Mouse (Mus musculus): Measurements from ENCODE around the gene Map7d2.
A peak's percentile ranks its signal among the peaks of the same experiment; 100 is the strongest.
"Not testable (repeated sequence)": the region's sequence is repeated elsewhere in the genome, so short reads cannot be mapped to it uniquely, and the experiment has no call there.

Map7d2 gene

GRCm38 (mm10) chrX:159414130-159414828 is at the start of gene Map7d2:
TSS of gene Map7d2 (plus strand) at chrX:159414572.
- no peak for DNase-seq (ENCODE audit: low read depth)

GRCm38 (mm10) chrX:159371831-159372752 is 42.3 kb upstream of the Map7d2 start, which contains the start of gene Eif1ax:
TSS of gene Eif1ax (plus strand) at chrX:159372178.
- DNase-seq (ENCODE audit: low read depth), result peak; percentile 64

GRCm38 (mm10) chrX:159372753-159373144 is 41.6 kb upstream of the Map7d2 start:
- no peak for DNase-seq (ENCODE audit: low read depth)

- no peak for DNase-seq (ENCODE audit: low read depth)
These were observed 27.3 kb upstream of the Map7d2 start for GRCm38 (mm10) chrX:159387105-159387504.

GRCm38 (mm10) chrX:159388953-159389352 is 25.4 kb upstream of the Map7d2 start:
- no peak for DNase-seq (ENCODE audit: low read depth)

- DNase-seq (ENCODE audit: low read depth), result no peak
These were observed 23.9 kb upstream of the Map7d2 start for GRCm38 (mm10) chrX:159390347-159390962.

- DNase-seq (ENCODE audit: low read depth), result no peak
These were observed 23.1 kb upstream of the Map7d2 start for GRCm38 (mm10) chrX:159391239-159391638.

- DNase-seq (ENCODE audit: low read depth), result peak; percentile 38
These were observed 5.1 kb upstream of the Map7d2 start for GRCm38 (mm10) chrX:159409253-159409652.

- DNase-seq (ENCODE audit: low read depth), result no peak
These were observed 679 bp downstream of the Map7d2 start for GRCm38 (mm10) chrX:159414829-159415673.

- DNase-seq (ENCODE audit: low read depth), result not testable (repeated sequence)
These were observed 16.1 kb downstream of the Map7d2 start for GRCm38 (mm10) chrX:159430507-159430906.

- peak; percentile 20 for DNase-seq (ENCODE audit: low read depth)
These were observed 27.8 kb downstream of the Map7d2 start for GRCm38 (mm10) chrX:159442128-159442527.

- no peak for DNase-seq (ENCODE audit: low read depth)
These were observed 32.8 kb downstream of the Map7d2 start for GRCm38 (mm10) chrX:159447133-159447532.

- no peak for DNase-seq (ENCODE audit: low read depth)
These were observed 44.8 kb downstream of the Map7d2 start for GRCm38 (mm10) chrX:159459006-159459654.

GRCm38 (mm10) chrX:159474799-159475198 is 60.4 kb downstream of the Map7d2 start:
- no peak for DNase-seq (ENCODE audit: low read depth)

- DNase-seq (ENCODE audit: low read depth), result peak; percentile 25
These were observed 64.0 kb downstream of the Map7d2 start for GRCm38 (mm10) chrX:159478243-159478940.

GRCm38 (mm10) chrX:159484247-159484646 is 69.9 kb downstream of the Map7d2 start:
- no peak for DNase-seq (ENCODE audit: low read depth)

- DNase-seq (ENCODE audit: low read depth), result no peak
These were observed 88.8 kb downstream of the Map7d2 start for GRCm38 (mm10) chrX:159503181-159503580.

GRCm38 (mm10) chrX:159508331-159509036 is 94.1 kb downstream of the Map7d2 start:
- DNase-seq (ENCODE audit: low read depth), result no peak

GRCm38 (mm10) chrX:159509042-159509441 is 94.7 kb downstream of the Map7d2 start:
- no peak for DNase-seq (ENCODE audit: low read depth)

All from c-Kit-positive CD71-positive TER-119-negative erythroid progenitor cells, embryonic 14.5 days (primary cell).